Mouse (Mus musculus) spleen, postnatal 36 days (tissue): ENCODE measurements around the gene Mdfi.

Source experiments
- DNase-seq, 2 experiments: peaks; one replicate each; pipeline ENCODE4 v3.0.0; 2022; ENCODE audit warnings: low spot score in 2 of 2, mixed read lengths in 1 of 2

Mdfi gene

DNA sequence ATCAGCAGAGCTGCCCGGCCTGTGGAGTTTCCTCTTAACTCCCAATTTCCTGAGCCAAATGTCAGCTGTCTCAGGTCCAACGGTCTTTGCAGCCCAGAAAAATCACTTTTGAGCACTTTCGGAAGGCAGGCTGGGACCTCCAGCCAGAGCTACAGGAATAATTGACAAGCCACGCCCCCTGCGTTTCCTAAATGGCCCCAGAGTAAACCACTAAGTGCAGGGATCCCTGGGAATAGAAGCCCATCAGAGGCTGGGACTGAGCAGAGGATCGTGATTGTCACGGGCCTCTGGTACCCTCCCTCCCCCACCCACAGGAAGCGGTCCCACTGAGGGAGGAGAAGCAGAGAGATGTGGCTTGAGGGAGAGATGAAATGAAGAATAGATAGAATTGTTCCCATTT, 31.7 kb downstream of the Mdfi start:
- DNase-seq = no peak

DNA sequence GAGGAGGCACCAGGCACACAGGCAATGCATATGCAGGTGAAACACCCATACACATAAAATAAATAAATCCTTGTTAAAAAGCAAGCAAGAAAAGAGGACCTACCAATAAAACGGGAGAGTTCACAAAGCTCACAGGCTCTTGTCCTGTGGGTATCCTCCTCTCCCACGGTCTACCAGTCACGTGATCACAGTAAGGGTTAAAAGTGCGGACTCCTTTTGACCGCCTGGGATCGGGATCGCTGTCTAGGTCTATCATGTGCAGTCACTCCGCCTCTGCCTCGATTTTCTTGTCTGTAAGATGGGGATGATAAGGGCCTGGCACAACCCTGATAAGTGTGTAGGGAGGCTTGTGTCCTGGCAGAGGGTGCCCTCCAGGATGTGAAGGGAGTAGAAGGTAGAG, 37.1 kb downstream of the Mdfi start:
- DNase-seq = no peak

DNA sequence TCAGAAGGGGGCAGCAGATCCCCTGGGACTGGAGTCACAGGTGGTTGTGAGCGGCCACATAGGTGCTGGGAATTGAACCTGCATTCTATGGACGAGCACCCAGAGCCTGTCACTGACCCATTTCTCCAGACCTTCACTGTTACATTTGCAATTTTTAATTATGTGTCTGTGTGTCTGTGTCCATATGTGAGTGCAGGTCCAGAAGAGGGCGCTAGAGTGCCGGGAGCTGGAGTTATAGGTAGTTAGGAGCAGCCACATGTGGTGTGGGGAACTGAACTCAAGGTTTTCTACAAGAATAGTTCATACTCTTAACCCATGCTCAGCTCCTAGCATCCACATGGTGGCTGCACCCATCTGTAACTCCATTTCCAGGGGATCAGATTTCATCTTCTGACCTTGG, 37.5 kb downstream of the Mdfi start:
- DNase-seq = no peak

DNA sequence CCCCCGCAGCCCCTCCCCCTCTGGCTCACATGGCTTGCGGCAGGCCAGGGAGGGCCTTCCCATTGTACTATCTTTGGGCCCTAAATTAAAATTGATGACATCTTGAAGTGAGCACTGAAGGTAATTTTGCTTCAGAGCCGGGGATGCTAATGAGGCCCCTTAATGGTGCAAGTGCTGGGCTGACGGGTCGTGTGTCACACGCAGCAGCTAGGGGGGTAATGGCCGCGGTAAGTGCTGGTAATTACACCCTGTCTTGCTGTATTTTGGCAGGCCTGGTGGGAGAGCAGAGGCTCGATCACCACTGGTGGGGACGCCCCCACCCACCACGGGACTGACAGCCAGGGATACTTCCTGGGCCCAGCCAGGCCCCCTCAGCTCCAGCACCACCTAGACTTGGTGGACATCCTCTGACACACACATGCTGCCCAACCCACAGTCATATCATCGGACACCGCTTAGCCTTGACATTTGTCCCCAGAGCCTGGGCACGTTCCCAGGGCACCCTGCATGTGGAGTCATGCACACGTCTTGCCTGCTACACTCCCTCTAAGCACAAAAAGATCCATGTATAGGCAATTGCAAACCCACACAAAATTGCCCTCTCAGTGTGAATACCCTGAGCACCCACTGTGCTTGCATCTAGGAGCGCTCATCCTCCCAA, 38.2 kb downstream of the Mdfi start:
- DNase-seq = no peak

DNA sequence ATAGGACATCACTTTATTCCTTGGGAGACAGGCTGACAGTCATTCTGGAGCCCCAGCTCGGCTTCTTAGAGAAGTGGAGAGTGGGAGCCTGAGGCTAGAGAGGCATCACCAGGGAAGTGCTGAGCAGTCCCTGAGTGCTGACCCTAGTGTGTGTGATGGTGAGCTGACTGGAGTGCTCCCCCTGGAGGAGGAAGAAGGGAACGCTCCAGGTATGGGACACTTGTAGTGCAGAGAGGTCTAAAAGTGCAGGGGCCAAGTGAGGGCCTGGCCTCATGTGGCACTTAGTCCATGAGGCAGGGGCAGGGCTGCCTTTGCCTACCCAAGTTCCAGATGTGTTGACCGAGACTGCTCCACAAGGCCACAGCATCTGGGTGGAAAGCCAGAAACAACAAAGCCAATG, 39.0 kb downstream of the Mdfi start:
- peak; percentile 61 to 62 for DNase-seq

DNA sequence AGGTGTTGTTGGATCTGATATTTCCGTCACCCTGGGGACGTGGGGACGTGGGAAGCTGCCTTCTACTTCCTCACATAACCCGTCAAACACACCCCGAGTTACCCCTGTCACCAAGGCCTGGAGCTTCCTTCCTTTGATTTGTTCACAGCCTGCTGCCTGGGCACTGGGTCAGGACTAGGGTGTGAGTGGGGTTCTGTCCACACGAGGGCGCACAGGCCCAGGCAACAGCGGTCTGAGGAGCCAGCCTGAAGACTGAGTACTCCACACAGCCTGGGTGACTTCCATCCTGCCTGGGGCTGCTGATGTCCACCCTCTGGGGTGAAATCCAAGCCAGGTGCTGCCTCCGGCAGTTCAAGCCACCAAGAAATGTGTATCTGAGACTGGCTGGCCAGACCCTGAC, 41.1 kb downstream of the Mdfi start:
- peak; percentile 83 for DNase-seq

DNA sequence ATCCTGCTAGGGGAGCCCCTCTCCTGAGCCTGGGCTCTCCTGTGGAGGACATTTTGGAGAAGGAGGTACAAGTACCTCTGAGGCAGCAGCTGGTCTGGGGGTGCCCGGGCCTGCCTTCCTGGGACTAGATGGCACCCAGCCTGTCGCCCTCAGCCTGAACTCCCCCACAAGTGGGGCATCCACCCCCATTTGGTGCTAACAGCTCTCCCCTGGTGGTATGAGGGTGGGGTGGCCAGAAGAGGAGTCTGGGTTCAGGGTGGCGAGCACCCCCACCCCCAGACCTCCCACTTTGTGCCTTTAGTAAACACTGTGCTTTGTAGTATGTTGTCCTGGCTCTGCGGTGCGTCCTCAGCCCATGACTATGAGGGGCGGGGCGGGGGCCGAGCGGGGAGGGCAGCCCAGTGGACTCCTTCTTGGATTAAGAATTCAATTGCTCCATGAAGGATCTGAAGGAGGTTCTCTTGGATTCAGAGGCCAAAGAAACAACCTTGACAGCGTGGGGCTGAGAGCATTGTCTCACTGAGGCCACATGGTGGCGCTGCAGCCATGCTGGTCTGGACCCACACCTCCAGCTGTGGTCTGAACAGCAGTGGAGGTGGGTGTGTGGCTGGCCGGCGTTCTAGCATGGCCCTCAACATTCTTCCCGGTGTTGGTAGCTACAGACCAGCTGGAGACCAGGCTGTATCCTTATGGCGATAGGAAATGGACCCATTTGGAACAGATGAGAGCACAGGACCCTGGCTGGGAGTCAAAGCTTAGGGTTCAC, 42.2 kb downstream of the Mdfi start:
- peak; percentile 49 to 59 for DNase-seq

DNA sequence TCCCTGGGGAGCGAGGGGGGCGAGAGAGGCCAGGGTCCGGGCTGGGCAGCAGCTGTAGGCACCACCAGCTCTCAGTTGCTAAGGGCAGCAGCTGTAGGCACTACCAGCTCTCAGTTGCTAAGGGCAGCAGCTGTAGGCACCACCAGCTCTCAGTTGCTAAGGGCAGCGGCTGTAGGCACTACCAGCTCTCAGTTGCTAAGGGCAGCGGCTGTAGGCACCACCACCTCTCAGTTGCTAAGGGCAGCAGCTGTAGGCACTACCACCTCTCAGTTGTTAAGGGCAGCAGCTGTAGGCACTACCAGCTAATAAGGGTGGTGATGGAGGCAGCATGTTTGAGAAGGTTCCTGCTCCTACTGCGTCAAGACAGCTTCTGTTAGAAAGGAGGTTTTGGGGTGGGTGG, 45.5 kb downstream of the Mdfi start:
- no peak for DNase-seq

DNA sequence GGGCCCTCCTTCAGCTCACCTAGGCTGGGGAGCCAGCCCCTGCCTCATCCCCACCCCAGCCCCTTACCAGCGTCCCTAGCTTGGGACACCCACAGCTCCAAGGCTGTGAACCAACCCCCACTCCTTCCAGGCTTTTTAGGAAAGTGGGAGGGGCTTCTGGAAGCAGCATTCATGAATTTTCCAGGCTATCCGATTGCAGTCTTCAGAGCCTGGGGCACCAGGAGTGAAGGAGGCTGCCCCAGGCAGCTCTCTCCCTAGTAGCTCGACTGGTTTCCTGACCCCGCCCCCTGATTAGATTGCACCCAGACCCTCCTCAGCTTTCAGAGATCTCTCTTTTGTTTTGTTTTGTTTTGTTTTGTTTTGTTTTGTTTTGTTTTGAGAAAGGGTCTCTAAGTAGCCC, 46.2 kb downstream of the Mdfi start:
- DNase-seq = no peak

DNA sequence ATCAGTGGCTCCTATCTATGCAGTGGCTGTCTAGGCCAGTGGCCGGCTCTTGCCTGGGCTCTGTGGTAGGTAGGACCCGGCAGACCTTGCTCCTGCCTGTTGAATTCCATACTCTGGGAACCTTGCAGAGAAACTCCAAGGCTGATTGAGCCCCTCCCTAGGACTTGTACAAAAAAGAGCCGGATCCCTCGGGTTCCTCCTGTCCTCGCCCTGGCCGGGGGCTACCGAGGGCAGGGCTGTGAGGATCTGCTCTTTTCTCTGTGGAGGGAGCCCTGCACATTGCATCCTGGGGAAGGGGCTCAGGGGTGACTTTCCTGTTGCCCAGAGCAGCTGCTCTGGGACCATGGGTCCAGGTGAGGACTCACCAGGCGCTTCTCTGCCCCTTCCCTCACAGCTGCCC, 46.9 kb downstream of the Mdfi start:
- no peak for DNase-seq

DNA sequence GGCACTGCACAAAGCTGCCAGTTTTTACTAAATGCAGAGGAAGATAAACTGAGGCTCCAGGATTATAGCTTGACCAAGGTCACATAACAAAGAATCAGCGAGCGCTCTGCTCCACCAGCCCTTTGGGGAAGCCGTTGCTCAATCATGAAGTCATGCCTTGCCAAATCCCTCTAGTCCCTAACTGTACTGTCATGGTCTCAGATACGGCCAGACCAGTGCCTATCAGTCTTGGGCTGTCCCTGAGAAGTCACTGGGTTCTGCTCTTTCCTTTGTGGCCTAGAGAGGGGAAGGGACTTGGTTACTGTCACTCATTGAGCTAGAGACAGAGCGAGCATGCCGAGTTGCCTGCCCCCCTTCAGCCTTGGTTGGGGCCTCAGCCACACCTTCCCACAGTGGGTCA, 50.1 kb downstream of the Mdfi start:
- DNase-seq = no peak

DNA sequence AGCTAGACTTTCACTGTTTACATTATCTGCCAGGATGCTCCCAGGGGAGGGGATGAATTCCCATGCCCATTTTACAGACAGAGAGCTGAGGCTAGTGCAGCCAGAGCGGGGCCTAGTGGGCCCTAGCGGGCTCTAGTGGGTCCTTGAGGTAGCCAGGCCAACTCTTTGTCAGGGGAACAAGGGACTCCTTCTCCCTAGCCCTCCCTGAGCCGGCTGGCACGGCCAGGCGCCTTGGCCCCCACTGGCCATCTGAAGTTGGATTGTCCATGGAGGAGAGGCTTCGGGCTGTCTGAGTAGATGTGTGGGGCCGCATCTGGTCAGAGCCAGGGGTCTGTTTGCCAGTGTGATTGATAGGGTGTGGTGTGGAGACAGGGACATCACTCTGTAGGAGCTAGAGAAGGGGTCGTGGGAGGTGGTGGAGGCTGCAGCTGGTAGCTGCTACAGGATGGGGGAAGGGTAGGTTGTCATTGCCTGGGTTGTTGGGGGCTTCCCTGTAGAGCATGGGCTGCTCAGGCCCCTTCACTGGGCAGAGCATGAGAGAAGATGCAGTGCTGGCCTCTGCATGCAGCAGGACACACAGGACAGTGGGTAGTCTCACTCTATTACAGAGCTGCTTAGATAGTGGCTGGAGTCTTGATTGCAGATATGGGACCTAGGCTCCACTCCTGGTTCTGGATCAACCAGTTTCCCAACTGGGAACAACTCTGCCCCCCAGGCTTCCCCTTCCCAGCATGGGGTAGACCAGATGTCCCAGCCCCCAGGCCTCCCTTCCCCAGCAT, 50.9 kb downstream of the Mdfi start:
- DNase-seq = no peak

DNA sequence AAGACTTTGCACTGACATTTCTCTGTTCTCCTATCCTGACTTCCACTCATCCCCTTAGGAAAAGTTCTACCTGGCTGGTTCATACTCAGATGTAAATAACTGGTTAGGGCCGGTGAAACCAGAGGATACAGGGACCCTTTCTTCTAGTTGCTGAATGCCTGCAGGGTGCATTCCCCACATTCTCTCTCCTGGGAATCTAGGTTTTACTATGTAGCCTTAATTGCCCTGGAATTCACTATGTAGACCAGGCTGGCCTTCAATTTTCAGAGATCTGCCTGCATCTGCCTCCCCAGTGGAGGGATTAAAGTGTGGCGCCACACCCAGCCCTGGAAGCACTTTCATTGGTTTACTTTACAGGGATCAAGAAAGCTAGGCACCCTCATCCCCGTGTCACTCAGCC, 52.0 kb downstream of the Mdfi start:
- no peak for DNase-seq

DNA sequence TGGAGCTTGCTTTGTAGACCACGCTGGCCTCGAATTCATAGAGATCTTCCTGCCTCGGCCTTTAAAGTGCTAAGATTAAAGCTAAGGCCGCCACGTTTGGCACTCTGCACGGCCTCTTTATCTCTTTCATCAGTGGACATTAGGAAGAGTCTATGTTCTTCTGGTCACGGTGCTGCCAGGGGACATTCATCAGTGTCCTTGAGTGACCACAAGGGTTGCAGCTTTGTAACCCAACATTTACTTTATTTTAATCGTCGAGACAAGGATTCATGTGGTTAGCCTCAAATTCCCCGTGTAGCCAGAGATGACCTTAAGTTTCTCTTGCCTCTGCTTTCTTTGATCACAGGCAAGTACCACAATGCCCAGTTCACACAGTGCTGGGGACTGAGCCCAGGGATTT, 54.0 kb downstream of the Mdfi start:
- no peak for DNase-seq

DNA sequence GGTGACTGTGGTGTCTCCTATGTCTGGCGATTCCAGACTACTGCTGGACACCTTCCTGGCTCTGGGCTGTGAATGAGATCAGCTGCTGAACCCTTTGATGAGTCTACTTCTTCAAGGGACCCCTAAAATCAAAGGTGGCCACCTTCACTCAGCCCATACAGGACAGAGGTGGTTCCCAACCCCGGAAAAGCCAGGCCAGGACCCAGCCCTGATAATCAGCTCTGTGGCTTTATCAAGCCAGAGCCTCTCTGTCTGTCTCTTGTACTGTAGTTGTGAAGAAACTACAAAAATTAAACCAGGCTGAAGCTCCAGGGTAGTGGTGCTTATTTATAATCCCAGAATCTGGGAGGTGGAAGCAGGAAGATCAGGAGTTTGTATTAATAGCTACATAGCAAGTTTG, 57.4 kb downstream of the Mdfi start:
- no peak for DNase-seq

DNA sequence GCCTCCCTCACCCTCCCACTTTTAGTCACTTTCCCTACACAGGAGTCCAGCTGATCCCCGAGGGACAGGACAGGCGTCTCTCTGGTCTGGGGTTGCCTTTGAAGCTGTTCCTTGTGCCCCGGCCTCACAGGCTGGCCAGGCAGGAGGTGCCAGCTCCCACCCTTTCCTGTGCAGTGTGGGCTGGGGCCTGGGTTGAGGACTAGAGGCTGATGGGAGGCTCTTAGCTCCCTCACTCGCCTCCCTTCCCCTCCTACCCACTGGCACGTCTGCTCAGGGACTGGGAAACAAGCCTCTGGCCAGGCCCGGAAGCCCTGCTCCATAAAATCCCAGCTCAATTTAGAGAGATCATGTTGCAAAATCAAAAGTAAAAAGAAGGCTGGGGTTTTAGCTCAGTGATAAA, 60.9 kb downstream of the Mdfi start:
- DNase-seq = no peak

DNA sequence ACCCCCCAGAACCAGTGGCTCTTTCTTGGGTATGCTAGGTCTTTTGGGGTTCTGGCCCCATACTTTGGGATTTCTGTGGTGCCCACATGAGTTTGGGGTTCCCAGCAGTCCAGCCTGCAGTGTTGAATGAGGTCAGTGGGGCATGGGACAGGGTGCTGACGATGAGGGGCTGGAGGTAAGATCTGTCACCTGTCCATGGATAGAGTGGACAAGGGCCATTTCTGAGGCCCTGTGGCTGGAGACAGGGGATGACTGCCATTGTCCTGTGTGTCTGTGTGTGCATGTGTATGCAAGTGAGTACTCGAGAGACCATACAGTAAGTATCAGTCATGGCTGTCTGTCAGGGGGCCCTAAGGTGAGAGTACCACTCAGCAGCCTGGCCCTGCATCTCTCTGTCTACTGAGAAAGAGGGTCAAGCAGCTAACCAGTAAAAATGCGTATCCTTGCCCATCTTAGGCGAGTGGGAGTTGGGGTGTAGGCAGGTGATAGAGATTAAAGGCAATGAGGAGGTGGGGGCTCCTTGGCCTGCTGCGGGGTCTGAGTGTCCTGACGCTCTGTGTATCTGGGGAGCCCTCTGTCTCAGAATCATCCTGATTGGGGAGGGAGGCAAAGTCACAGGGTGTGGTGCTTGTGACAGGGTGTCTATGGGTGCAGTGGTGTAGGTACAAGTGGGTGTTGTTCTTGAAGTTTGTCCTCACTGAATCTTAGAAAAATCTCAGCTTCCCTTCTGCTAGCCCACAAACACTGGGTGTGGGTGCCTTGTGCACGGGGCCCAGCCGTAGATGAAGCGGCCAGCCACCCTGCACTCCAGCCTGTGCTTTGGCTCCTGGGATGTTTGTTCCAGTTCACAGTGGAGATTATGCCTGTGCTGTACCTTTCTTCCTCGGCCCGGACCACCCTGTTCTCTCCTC, 64.8 kb downstream of the Mdfi start:
- DNase-seq = peak; percentile 71 to 76

DNA sequence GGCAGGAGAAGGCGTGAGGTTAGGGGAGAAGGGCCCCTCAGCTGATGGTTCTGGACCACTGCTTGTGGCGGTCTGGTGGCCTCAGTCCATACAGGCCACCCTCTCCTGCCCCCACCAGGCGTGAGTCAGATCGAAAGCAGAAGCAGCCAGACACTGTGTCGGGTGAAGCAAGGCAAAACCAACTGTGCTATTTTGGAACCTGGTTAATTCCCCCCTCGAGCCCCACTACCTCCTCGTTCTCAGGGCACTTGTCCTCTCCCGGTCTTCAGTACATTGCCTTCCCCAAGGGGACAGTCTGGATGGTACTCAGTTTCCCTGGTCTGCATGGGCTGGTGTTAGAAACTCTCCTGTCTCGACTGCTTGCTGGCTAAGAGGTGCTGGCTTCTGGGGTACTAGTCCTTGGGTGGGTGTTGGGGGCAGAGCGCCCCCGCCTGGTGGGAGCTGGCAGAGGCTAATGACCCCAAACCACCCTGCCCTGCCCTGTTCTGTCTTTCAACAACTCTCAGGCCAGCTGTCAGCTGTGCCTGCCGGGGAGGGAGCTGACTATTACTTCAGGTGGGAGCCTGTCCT, 65.7 kb downstream of the Mdfi start:
- peak; percentile 94 to 95 for DNase-seq

DNA sequence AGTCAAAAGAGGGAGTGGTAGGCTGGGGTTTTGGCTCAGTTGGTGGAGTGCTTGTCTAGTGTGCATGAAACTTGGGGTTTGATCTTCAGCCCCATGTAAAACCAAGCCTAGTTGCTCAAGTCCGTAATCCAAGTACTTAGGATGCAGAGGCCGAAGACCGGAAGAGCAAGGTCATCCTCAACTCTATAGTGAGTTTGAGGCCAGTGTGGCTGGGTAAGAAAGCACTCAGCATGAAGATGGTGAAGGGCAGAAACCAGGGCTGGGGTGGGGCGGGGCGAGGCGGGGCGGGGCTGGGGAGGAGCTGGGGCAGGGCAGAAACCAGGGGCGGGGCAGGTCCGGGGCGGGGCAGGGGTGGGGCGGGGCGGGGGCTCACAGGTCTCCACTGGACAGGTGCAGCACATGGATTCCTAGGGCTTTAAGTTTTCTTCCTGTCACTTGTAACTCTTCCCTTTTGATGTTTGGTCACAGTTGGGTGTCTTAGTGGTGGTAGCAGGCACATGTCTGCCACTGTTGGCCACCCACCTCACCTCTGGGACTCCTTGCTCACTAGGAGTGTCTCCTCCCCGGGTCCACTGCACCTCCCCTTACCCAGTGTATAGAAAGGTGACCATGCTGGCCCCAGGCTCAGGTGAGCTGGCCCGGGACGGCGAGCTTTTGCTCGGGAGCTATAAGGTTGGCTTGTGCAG, 66.9 kb downstream of the Mdfi start:
- DNase-seq = peak; percentile 65 to 69

DNA sequence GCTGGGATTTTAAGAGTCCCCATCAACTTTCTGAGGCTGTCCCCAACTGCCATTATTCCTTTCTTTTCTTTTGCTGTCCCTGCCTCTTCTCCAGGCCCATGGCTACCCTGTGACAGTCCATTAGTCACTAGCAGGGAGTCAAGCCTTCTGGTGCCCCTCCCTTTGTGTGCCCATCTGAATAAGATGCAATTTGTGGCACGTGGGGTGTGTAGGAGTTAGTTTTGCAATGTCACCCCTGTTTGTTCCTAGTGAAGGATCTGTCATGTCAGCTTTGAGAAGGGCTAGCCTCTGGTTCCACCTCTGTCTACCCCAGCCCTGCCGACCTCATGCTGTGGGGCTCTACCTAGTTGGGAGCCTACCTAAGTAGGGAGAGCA, 67.4 kb downstream of the Mdfi start:
- DNase-seq = peak in 1 of 2 experiments; percentile 45
